Mouse (Mus musculus) myocyte (in vitro differentiated cells): ENCODE measurements around the gene Gga3. TPM values are rescaled to one million over a fixed set of nuclear protein-coding genes. Genes with fewer than 3 reads are reported as not detected.

ENCODE experiments used
- H3K27me3 ChIP-seq: one replicate; pipeline ENCODE4 v1.6.1; 2011; ENCODE audit not compliant: control insufficient read depth, insufficient read depth, insufficient read length
- H3K36me3 ChIP-seq: one replicate; pipeline ENCODE4 v1.6.1; 2011; ENCODE audit not compliant: control insufficient read depth, insufficient read depth
- H3K4me2 ChIP-seq: one replicate; pipeline ENCODE4 v1.6.1; 2011; ENCODE audit warnings: low read depth, control low read depth
- H3K4me3 ChIP-seq: one replicate; pipeline ENCODE4 v1.5.1; 2011; ENCODE audit warnings: mild to moderate bottlenecking, control low read depth, moderate library complexity
- H3K79me2 ChIP-seq: one replicate; pipeline ENCODE4 v1.6.1; 2011; ENCODE audit not compliant: control insufficient read depth, insufficient read depth
- H3ac ChIP-seq: one replicate; pipeline ENCODE4 v1.6.1; 2011; ENCODE audit not compliant: control insufficient read depth, insufficient read length
- CEBPB ChIP-seq: IDR thresholded peaks from 2 replicates; pipeline ENCODE4 v1.6.1; 2011; ENCODE audit warnings: mild to moderate bottlenecking, moderate library complexity; ENCODE audit not compliant: poor library complexity, insufficient read depth, severe bottlenecking
- E2F4 ChIP-seq: IDR thresholded peaks from one replicate; pipeline ENCODE4 v1.6.1; 2011; ENCODE audit warnings: mild to moderate bottlenecking, control low read depth, moderate library complexity; ENCODE audit not compliant: insufficient read depth
- MAX ChIP-seq: IDR thresholded peaks from one replicate; pipeline ENCODE4 v1.6.1; 2011; ENCODE audit warnings: low read depth, mild to moderate bottlenecking, control low read depth
- MYOD1 ChIP-seq, 3 experiments: IDR thresholded peaks; one replicate each; pipeline ENCODE4 v1.6.1; 2011; ENCODE audit warnings: control low read depth in 2 of 3, low read depth in 2 of 3, mild to moderate bottlenecking in 2 of 3, moderate library complexity in 1 of 3; ENCODE audit not compliant: insufficient read length in 2 of 3, control insufficient read depth in 1 of 3
- MYOG ChIP-seq, 3 experiments: IDR thresholded peaks; one replicate each; pipeline ENCODE4 v1.6.1; 2011; ENCODE audit warnings: control low read depth in 2 of 3, low read depth in 2 of 3, mild to moderate bottlenecking in 2 of 3; ENCODE audit not compliant: insufficient read length in 2 of 3, control insufficient read depth in 1 of 3, insufficient read depth in 1 of 3
- POLR2A ChIP-seq: IDR thresholded peaks from one replicate; pipeline ENCODE4 v1.6.1; 2011; ENCODE audit warnings: low read depth, mild to moderate bottlenecking, control low read depth, moderate library complexity; ENCODE audit not compliant: insufficient read length
- POLR2AphosphoS2 ChIP-seq: IDR thresholded peaks from one replicate; pipeline ENCODE4 v1.6.1; 2011; ENCODE audit warnings: low read depth, control low read depth; ENCODE audit not compliant: insufficient read length
- REST ChIP-seq: IDR thresholded peaks from one replicate; pipeline ENCODE4 v1.6.1; 2011; ENCODE audit warnings: mild to moderate bottlenecking, control low read depth, moderate library complexity; ENCODE audit not compliant: insufficient read depth, insufficient read length
- SRF ChIP-seq: IDR thresholded peaks from one replicate; pipeline ENCODE4 v1.6.1; 2011; ENCODE audit warnings: low read depth; ENCODE audit not compliant: control insufficient read depth, insufficient read length
- TCF12 ChIP-seq: IDR thresholded peaks from one replicate; pipeline ENCODE4 v1.6.1; 2011; ENCODE audit warnings: mild to moderate bottlenecking, control low read depth; ENCODE audit not compliant: poor library complexity, insufficient read depth, severe bottlenecking
- TCF3 ChIP-seq: IDR thresholded peaks from one replicate; pipeline ENCODE4 v1.6.1; 2011; ENCODE audit warnings: low read depth, control low read depth; ENCODE audit not compliant: insufficient read length
- USF1 ChIP-seq: IDR thresholded peaks from one replicate; pipeline ENCODE4 v1.6.1; 2011; ENCODE audit warnings: low read depth, mild to moderate bottlenecking, control low read depth, moderate library complexity
- polyA plus RNA-seq: library from polyadenylated mRNA; unstranded; fragments of >200 nt; fragmentation: generic; extraction: Trizol; gene quantifications from one replicate; pipeline ENCODE4 v1.2.1, GENCODE M21; 2012; ENCODE audit warnings: missing spikeins

The Gga3 gene
- polyA plus RNA-seq, 1 experiment = 16.4 TPM

DNA sequence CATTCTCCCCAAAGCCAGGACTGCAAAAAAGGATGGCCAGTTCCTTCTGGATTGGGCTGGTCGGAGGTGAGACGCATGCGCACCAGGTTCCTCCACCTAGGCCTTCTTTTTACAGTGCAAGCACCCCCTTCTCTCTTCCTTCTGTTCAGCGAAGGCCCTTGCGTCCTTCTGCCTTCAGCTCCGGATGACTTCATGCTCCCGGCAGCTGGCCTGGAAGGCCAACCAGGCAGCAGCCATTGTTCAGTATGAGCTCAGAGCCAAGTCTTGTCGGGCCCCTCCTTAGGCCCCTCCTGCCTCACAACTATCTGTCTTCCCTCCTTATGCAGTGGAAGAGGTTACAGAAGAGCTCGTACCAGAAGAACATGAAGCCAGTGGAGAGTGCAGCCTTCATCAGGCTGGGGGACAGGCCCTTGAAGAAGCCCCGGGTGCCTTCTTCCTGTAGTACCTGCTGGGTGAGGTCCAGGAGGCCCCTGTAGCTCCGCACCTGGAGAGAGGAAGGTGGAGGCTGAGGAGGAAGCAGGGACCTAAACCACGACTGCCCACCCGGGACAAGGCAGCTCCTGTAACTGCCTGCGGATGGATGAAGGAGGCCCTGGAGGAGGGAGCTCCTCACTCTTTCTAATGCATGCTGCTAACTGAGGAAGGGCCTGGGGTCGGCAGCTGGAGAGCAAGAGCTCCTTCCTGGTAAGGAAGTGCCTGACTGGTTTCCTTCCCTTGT, 11.4 kb upstream of the Gga3 start:
- Histone ChIP-seq H3K27me3 (no peaks in the 10 kb centered on the region), H3K4me3 (no peak overlapping the region), H3K4me2 (no peak overlapping the region), H3K36me3 (no peaks in the 10 kb centered on the region), H3K79me2 (no peaks in the 10 kb centered on the region), H3ac (no peak overlapping the region)
- TF ChIP-seq MYOD1 (IDR thresholded peaks at IDR 0.05; ENCODE audit: control insufficient read depth in 1 of 3, insufficient read length in 2 of 3, low read depth in 2 of 3) (no peak), MAX (no peak), POLR2AphosphoS2 (no peak), E2F4 (no peak), POLR2A (no peak), USF1 (no peak), TCF12 (no peak), MYOG (IDR thresholded peaks at IDR 0.05; ENCODE audit: control insufficient read depth in 1 of 3, insufficient read depth in 1 of 3, insufficient read length in 2 of 3, low read depth in 2 of 3) (no peak), TCF3 (no peak), REST (no peak), CEBPB (no peak), SRF (no peak)

DNA sequence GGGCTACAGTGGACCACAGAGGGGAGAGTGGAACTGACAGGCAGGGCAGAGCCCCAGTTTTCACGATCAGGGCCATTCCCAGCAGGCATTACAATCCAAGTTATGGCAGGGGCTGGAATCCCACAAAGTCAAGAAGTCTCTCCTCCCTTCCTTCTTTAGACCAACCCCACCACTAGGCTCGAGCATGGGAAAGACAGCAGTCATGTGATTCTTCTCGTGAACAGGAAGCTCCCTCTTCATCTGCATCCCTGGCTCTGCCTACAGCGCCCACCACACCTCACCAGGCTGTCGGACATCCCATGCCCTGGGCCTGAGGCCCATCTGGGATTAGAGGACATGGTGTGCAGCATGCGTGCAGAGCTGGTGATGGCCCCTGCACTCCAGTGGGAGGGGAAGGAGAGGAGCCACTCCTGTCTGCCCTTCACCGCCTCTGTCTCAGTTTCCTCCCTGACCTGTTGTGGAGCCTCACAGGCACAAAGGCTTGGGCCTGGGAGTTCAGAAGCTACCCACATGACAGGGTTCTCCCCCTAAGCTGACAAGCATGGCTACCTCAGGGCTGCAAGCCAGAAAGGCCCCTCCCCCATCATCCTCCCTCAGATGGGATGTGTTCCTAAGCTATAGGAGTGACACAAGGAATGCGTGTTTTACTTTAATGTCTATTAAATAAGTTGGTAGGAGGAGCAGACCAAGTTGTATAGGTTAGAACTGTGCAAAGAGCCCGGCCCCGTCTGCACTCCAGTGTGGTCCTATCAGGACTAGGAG, 10.7 kb upstream of the Gga3 start:
- no peak overlapping the region for H3ac ChIP-seq
- H3K79me2 ChIP-seq = no peaks in the 10 kb centered on the region
- H3K27me3 ChIP-seq = no peaks in the 10 kb centered on the region
- no peaks in the 10 kb centered on the region for H3K36me3 ChIP-seq
- H3K4me3 ChIP-seq = no peak overlapping the region
- H3K4me2 ChIP-seq = no peak overlapping the region
- TF ChIP-seq MYOG (IDR thresholded peaks at IDR 0.05; ENCODE audit: control insufficient read depth in 1 of 3, insufficient read depth in 1 of 3, insufficient read length in 2 of 3, low read depth in 2 of 3) (no peak), TCF3 (no peak), SRF (no peak), MAX (no peak), POLR2A (no peak), TCF12 (no peak), MYOD1 (IDR thresholded peaks at IDR 0.05; ENCODE audit: control insufficient read depth in 1 of 3, insufficient read length in 2 of 3, low read depth in 2 of 3) (no peak), E2F4 (no peak), USF1 (no peak), CEBPB (no peak)

DNA sequence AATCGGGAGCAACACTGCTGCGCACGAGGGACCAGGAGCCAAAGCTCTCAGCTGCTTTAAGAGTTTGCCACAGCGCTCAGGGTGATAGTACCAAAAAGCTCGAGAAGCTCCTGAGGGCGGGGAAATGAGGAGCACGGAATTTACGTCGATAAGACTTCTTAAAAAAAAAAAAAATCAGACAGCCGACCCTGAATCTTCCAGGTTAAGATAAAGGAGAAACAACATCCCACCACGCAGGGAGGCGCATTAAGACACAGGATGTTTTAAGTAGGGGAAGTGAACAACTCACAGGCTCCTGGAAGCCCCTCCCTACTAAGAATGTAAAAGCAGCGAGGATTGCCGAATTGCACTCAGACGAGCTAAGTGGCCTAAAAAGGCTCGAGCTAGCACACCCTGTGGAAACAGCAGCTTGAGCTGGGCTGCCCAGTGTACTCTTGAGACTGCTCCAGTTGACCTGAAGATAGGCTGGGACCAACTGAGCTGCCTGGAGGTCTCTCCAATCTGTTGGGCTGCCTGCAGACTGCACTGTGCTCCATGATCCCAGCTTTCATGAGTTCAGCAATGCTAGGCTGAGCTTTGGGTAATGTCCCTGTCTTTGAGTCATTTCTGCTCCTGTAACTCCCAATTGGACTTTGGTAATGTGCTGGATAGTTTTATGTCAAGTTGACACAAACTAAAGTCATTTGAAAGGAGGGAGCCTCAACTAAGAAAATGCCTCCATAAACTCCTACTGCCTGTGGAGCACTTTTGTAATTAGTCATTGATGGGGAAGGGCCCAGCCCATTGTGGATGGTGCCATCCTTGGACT, 9.5 kb upstream of the Gga3 start:
- Histone ChIP-seq H3K4me3 (peak overlapping the region; percentile 68), H3K36me3 (no peaks in the 10 kb centered on the region), H3K27me3 (no peaks in the 10 kb centered on the region), H3K4me2 (peak overlapping the region; percentile 83), H3K79me2 (no peaks in the 10 kb centered on the region), H3ac (peak overlapping the region; percentile 1)
- TF ChIP-seq SRF = no peak

DNA sequence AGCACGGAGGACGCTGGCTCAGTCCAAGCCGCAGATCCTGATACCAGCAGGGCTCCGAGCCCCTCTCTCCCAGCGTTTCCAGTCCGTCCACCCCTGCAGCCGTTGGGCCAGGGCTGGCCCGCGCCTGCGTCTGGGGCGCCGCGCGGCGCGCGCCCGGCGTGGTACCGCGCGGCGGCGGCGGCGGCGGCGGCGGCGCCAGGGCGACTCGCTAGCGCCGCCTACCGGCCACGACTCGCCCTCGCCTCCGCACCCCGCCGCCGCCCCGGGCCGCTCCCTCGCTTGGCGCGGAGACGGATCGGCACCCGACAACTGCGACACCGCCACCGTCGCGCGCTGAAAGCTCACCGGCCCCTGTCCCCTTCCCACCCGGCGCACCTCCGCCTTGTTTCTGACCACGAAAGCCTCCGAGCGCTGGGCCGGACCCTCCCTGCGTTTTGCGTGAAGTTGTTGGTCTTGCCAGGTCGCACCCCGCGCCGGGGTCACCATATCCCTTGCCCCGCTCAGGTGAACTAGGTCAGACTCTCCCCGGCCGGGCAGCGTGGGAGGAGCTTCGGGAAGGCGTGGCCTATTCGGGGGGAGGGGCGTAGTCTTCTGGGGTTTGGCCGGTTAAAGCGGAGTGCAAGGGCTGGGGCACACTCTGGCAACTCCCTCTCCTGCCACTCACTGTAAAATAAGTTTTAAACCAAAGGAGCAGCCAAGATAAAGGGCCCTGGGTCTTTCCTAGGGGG, 8.7 kb upstream of the Gga3 start, which contains the start of gene Mif4gd:
Mif4gd (minus strand) TSS at position 560 of the 728 bp plus-strand sequence.
- peak within 1 kb of the TSS; percentile 68 for H3K4me3 ChIP-seq
- peaks cover 6% of the 10 kb centered on the region for H3K36me3 ChIP-seq
- no peaks in the 10 kb centered on the region for H3K27me3 ChIP-seq
- no peaks in the 10 kb centered on the region for H3K79me2 ChIP-seq
- TF ChIP-seq CEBPB = no peak
- TF ChIP-seq POLR2A = peak; percentile 65
- H3ac ChIP-seq = peak within 1 kb of the TSS; percentile 1
- peak within 1 kb of the TSS; percentile 100 for H3K4me2 ChIP-seq

DNA sequence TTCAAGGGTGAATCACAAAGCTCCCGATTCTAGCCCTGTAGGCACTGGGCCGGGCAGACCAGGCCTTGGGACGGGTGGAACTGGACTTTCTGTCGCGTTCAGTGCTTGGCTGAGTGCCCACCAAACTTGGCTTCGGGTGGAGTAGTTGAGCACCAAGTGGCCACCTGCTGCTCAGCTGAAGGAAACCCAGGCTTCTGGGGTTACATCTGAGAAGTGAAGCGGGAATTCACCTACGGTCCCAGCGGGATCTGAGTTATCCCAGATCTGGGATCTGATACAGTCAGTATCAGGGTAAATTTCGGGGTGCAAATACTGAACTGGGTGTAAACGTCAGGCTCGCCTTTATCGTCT, 8.2 kb upstream of the Gga3 start:
- peak overlapping the region; percentile 100 for H3K4me2 ChIP-seq
- no peaks in the 10 kb centered on the region for H3K27me3 ChIP-seq
- H3K4me3 ChIP-seq = peak overlapping the region; percentile 68
- TF ChIP-seq REST (no peak), MYOD1 (IDR thresholded peaks at IDR 0.05; ENCODE audit: control insufficient read depth in 1 of 3, insufficient read length in 2 of 3, low read depth in 2 of 3) (peak in 1 of 3 experiments; percentile 34), MYOG (IDR thresholded peaks at IDR 0.05; ENCODE audit: control insufficient read depth in 1 of 3, insufficient read depth in 1 of 3, insufficient read length in 2 of 3, low read depth in 2 of 3) (peak in 1 of 3 experiments; percentile 36)
- no peak overlapping the region for H3ac ChIP-seq
- H3K36me3 ChIP-seq = peaks cover 11% of the 10 kb centered on the region
- H3K79me2 ChIP-seq = no peaks in the 10 kb centered on the region
